Mouse (Mus musculus) small intestine, adult 2 months (tissue): ENCODE results near the gene Stx7.

ENCODE experiments used
- CTCF ChIP-seq: fragments of 200-500 bp; IDR thresholded peaks from 2 replicates; pipeline ENCODE4 v1.5.1; 2012; ENCODE audit warnings: low read depth, mild to moderate bottlenecking, control low read depth, inconsistent platforms, low read length, moderate library complexity, mixed read lengths; ENCODE audit not compliant: insufficient replicate concordance, insufficient read length; ENCODE audit errors: extremely low read depth
- POLR2A ChIP-seq: fragments of 200-500 bp; IDR thresholded peaks from 2 replicates; pipeline ENCODE4 v1.6.1; 2012; ENCODE audit warnings: low read depth, mild to moderate bottlenecking, control low read depth, inconsistent platforms, low read length, moderate library complexity

DNA sequence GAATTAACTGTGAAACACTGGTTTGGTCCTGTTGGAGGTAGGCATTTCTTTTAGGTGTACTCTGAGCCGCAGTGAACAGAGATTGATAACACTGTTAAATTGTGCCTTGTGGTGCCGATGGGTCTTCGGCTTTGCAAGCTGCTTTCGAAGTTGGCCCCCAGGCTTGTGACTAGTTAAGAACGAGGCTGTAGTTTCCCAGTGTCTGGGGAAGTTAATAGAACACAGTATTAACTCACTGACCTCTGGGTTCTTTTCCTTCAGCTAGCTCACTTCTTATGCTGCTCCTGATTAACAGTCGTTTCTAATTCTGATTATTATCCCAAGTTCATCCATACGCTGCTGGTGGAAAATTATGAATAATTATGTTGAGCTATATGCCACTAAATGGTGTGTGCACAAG is 984 bp downstream of the Stx7 start:
- TF ChIP-seq CTCF (no peak), POLR2A (no peak)
